Mouse (Mus musculus) heart, embryonic 10.5 days (tissue): Measurements from ENCODE around the gene 1700030K09Rik. TPM values are rescaled to one million over a fixed set of nuclear protein-coding genes. Genes with fewer than 3 reads are reported as not detected.

Experiments used
- DNase-seq: peaks from one replicate; pipeline ENCODE4 v3.0.0-alpha.2; 2017; ENCODE audit warnings: low spot score
- H3K27ac ChIP-seq: fragments of 300-500 bp; sonication (generic); 2 replicates; pipeline ENCODE4 v1.5.1; 2016; ENCODE audit warnings: mild to moderate bottlenecking
- H3K27me3 ChIP-seq: fragments of 300-500 bp; sonication (generic); 2 replicates; pipeline ENCODE4 v1.6.1; 2016; ENCODE audit warnings: mild to moderate bottlenecking; ENCODE audit not compliant: poor library complexity, insufficient read depth, severe bottlenecking
- H3K36me3 ChIP-seq: fragments of 300-500 bp; sonication (generic); 2 replicates; pipeline ENCODE4 v1.6.1; 2016; ENCODE audit warnings: mild to moderate bottlenecking, moderate library complexity
- H3K4me1 ChIP-seq: fragments of 300-500 bp; sonication (generic); 2 replicates; pipeline ENCODE4 v1.6.1; 2016; ENCODE audit warnings: mild to moderate bottlenecking
- H3K4me3 ChIP-seq: fragments of 300-500 bp; sonication (generic); 2 replicates; pipeline ENCODE4 v1.5.1; 2016; ENCODE audit warnings: mild to moderate bottlenecking, moderate library complexity
- H3K9me3 ChIP-seq: fragments of 300-500 bp; sonication (generic); 2 replicates; pipeline ENCODE4 v1.6.1; 2016; ENCODE audit warnings: mild to moderate bottlenecking, moderate library complexity
- WGBS: fragments of 180-500 bp; shearing (Covaris S2); methylation state at CpG from one replicate; pipeline ENCODE4 v1.1.7; 2016; 5-methylcytosine and 5-hydroxymethylcytosine counted together
- microRNA-seq: library from miRNA; unstranded; fragments of <30 nt; microRNA quantifications from one replicate; pipeline ENCODE4, GENCODE M21; 2017
- polyA plus RNA-seq: library from polyadenylated mRNA; unstranded; fragments of >200 nt; fragmentation: Nextera tagmentation; extraction: Ambion mirVana; gene quantifications from 2 replicates; pipeline ENCODE4 v1.2.1, GENCODE M21; 2016

The 1700030K09Rik gene
- polyA plus RNA-seq, 1 experiment from 2014 or later: 12.0 TPM

- H3K27ac ChIP-seq: peak overlapping the region; percentile 60
- 72% methylated on average over 2 of the region's 2 CpGs for WGBS
- H3K36me3 ChIP-seq: peaks cover 45% of the 10 kb centered on the region
- no peaks in the 10 kb centered on the region for H3K9me3 ChIP-seq
- no peaks in the 10 kb centered on the region for H3K27me3 ChIP-seq
- H3K4me1 ChIP-seq: peaks cover 30% of the 10 kb centered on the region
- DNase-seq: no peak
- H3K4me3 ChIP-seq: no peak overlapping the region
Observed at GRCm38 (mm10) chr8:72499521-72500284, 56.0 kb downstream of the 1700030K09Rik start.

- Histone ChIP-seq H3K4me1 (peaks cover 30% of the 10 kb centered on the region), H3K9me3 (no peaks in the 10 kb centered on the region), H3K27me3 (no peaks in the 10 kb centered on the region), H3K27ac (no peak overlapping the region), H3K36me3 (peaks cover 37% of the 10 kb centered on the region), H3K4me3 (no peak overlapping the region)
- no peak for DNase-seq
- 96% methylated on average over 1 of the region's 1 CpGs for WGBS
Observed at GRCm38 (mm10) chr8:72500521-72500931, 56.8 kb downstream of the 1700030K09Rik start.

DNA sequence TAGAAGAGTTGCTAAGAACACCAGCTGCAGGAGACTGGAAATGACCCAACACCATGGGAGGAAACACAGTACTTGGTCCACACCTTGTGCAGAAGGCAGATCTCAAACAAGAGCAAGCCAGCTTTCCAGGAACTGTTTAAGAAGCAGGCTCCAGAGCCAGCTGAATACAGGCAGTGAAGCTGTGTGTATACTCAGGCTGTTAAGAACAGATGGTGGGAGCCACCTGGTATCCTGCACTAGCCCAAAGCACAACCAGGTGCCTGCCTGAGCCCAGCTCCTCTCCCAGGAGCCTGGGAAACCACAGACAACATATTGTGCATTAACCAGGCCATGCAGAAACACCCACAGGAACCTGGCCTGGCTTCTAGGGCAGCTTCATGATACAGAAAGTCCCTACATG, 60.5 kb downstream of the 1700030K09Rik start:
- Histone ChIP-seq H3K4me1 (peaks cover 47% of the 10 kb centered on the region), H3K27me3 (no peaks in the 10 kb centered on the region), H3K9me3 (no peaks in the 10 kb centered on the region), H3K27ac (no peak overlapping the region), H3K36me3 (peaks cover 13% of the 10 kb centered on the region; the same call in 1 of the 2 replicates), H3K4me3 (no peak overlapping the region)
- DNase-seq: no peak

- H3K4me3 ChIP-seq: no peak overlapping the region
- no peak for DNase-seq
- H3K4me1 ChIP-seq: peaks cover 41% of the 10 kb centered on the region
- H3K27me3 ChIP-seq: no peaks in the 10 kb centered on the region
- H3K9me3 ChIP-seq: no peaks in the 10 kb centered on the region
- H3K36me3 ChIP-seq: 0 out of 2 replicates have a peak, but pooled peaks cover 6% of the 10 kb centered on the region
- no peak overlapping the region for H3K27ac ChIP-seq
Observed at GRCm38 (mm10) chr8:72504637-72505314, 61.1 kb downstream of the 1700030K09Rik start.

DNA sequence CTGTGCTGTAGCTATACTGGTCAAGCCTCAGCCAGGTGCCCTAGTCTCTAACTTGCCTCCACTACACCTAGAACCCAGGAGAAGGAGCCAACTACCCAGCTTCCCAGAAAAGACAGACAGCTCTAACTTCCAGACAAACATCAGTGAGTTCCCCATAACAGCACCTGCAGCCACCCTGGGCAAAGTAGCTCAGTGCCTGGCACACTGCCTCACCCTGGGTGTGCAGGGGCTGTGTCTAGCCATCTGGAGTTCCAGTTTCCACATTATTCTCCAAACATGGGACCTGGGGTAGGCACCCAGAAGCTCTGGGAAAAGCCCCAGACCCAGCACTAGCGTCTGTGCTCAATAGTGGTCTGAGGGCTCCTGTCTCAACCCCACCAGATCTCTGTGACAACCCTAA, 63.8 kb downstream of the 1700030K09Rik start:
- Histone ChIP-seq H3K4me3 (no peak overlapping the region), H3K4me1 (peaks cover 39% of the 10 kb centered on the region), H3K27me3 (no peaks in the 10 kb centered on the region), H3K27ac (no peak overlapping the region), H3K9me3 (no peaks in the 10 kb centered on the region), H3K36me3 (0 out of 2 replicates have a peak, but pooled peaks cover 2% of the 10 kb centered on the region)
- 88% methylated on average over 1 of the region's 1 CpGs for WGBS
- no peak for DNase-seq

Small RNAs within 50 kb of the gene (microRNA-seq; reads per million reads assigned to microRNA genes)
- gene Mir7068: 3.8 reads per million, percentile 10 among the genes with 10 or more reads in this experiment

Other genes starting within 250 kb of the 1700030K09Rik start
- not detected in 2 replicates for gene Cib3, start 231.0 kb upstream of the 1700030K09Rik start, polyA plus RNA-seq
- not detected in 2 replicates for gene Gm11034, start 230.2 kb upstream of the 1700030K09Rik start, polyA plus RNA-seq
- gene Fam32a, start 224.2 kb upstream of the 1700030K09Rik start, polyA plus RNA-seq: 43.4 and 55.4 TPM in 2 replicates
- 129 and 131 TPM in 2 replicates for gene Ap1m1, start 203.9 kb upstream of the 1700030K09Rik start, polyA plus RNA-seq
- gene Gm10282, start 138.6 kb upstream of the 1700030K09Rik start, polyA plus RNA-seq: 19.8 and 23.4 TPM in 2 replicates
- 12.8 and 14.1 TPM in 2 replicates for gene Klf2, start 124.8 kb upstream of the 1700030K09Rik start, polyA plus RNA-seq
- gene Eps15l1, start 22.4 kb upstream of the 1700030K09Rik start, polyA plus RNA-seq: 49.9 and 62.3 TPM in 2 replicates
- gene Calr3, start within 50 bp of the 1700030K09Rik start, polyA plus RNA-seq: 0.84 and 1.7 TPM in 2 replicates
- 75.0 and 83.0 TPM in 2 replicates for gene Cherp, start 31.3 kb downstream of the 1700030K09Rik start, polyA plus RNA-seq
- gene Slc35e1, start 48.7 kb downstream of the 1700030K09Rik start, polyA plus RNA-seq: 21.5 and 23.8 TPM in 2 replicates
- 12.7 and 14.9 TPM in 2 replicates for gene Med26, start 104.4 kb downstream of the 1700030K09Rik start, polyA plus RNA-seq
- gene Smim7, start 127.2 kb downstream of the 1700030K09Rik start, polyA plus RNA-seq: 98.6 and 104 TPM in 2 replicates
- 42.0 and 60.3 TPM in 2 replicates for gene Tmem38a, start 128.2 kb downstream of the 1700030K09Rik start, polyA plus RNA-seq
- gene Nwd1, start 202.8 kb downstream of the 1700030K09Rik start, polyA plus RNA-seq: 0.01 and 0.04 TPM in 2 replicates